Mouse (Mus musculus) hindbrain, embryonic 13.5 days (tissue): ENCODE measurements around the gene Dcun1d3. TPM values are rescaled to one million over a fixed set of nuclear protein-coding genes. Genes with fewer than 3 reads are reported as not detected.

ENCODE experiments used
- ATAC-seq: fragments of 200-750 bp; cut with Nextera tagmentation; 2 replicates; pipeline ENCODE4 v1.8.0; 2017; ENCODE audit warnings: moderate TSS enrichment; ENCODE audit not compliant: low FRiP score
- H3K27ac ChIP-seq: fragments of 300-500 bp; sonication (generic); 2 replicates; pipeline ENCODE4 v1.5.1; 2015; ENCODE audit warnings: inconsistent platforms, mild to moderate bottlenecking, moderate library complexity
- H3K27me3 ChIP-seq: fragments of 300-500 bp; sonication (generic); 2 replicates; pipeline ENCODE4 v1.6.1; 2015; ENCODE audit warnings: mild to moderate bottlenecking, inconsistent platforms
- H3K36me3 ChIP-seq: fragments of 300-500 bp; sonication (generic); 2 replicates; pipeline ENCODE4 v1.6.1; 2015; ENCODE audit warnings: mild to moderate bottlenecking, inconsistent platforms
- H3K4me1 ChIP-seq: fragments of 300-500 bp; sonication (generic); replicated peaks from 2 replicates; pipeline ENCODE4 v1.6.1; 2015; ENCODE audit warnings: inconsistent platforms
- H3K4me2 ChIP-seq: fragments of 300-500 bp; sonication (generic); 2 replicates; pipeline ENCODE4 v1.6.1; 2015; ENCODE audit warnings: inconsistent platforms, mild to moderate bottlenecking, moderate library complexity
- H3K4me3 ChIP-seq: fragments of 300-500 bp; sonication (generic); 2 replicates; pipeline ENCODE4 v1.5.1; 2015; ENCODE audit warnings: mild to moderate bottlenecking, inconsistent platforms
- H3K9ac ChIP-seq: fragments of 300-500 bp; sonication (generic); 2 replicates; pipeline ENCODE4 v1.6.1; 2015; ENCODE audit warnings: mild to moderate bottlenecking, inconsistent platforms
- H3K9me3 ChIP-seq: fragments of 300-500 bp; sonication (generic); 2 replicates; pipeline ENCODE4 v1.6.1; 2016; ENCODE audit warnings: inconsistent platforms
- WGBS: fragments of 180-500 bp; shearing (Covaris S2); methylation state at CpG from one replicate; pipeline ENCODE4 v1.1.7; 2015; 5-methylcytosine and 5-hydroxymethylcytosine counted together
- polyA plus RNA-seq: library from polyadenylated mRNA; unstranded; fragments of >200 nt; fragmentation: Nextera tagmentation; extraction: Ambion mirVana; gene quantifications from 2 replicates; pipeline ENCODE4 v1.2.1, GENCODE M21; 2015

Gene Dcun1d3
- polyA plus RNA-seq, 1 experiment from 2014 or later: 17.7 TPM

GRCm38 (mm10) chr7:119864500-119864899 lies 31.6 kb downstream of the Dcun1d3 start:
- no peaks in the 10 kb centered on the region for H3K9me3 ChIP-seq
- H3K4me3 ChIP-seq: no peak overlapping the region
- ATAC-seq: no peak
- H3K4me2 ChIP-seq: no peak overlapping the region
- H3K4me1 ChIP-seq: peaks cover 23% of the 10 kb centered on the region
- no peak overlapping the region for H3K9ac ChIP-seq
- no peaks in the 10 kb centered on the region for H3K27me3 ChIP-seq
- H3K27ac ChIP-seq: no peak overlapping the region
- H3K36me3 ChIP-seq: peaks cover 3% of the 10 kb centered on the region; the same call in 1 of the 2 replicates
- WGBS: 94% methylated on average over 5 of the region's 5 CpGs

DNA sequence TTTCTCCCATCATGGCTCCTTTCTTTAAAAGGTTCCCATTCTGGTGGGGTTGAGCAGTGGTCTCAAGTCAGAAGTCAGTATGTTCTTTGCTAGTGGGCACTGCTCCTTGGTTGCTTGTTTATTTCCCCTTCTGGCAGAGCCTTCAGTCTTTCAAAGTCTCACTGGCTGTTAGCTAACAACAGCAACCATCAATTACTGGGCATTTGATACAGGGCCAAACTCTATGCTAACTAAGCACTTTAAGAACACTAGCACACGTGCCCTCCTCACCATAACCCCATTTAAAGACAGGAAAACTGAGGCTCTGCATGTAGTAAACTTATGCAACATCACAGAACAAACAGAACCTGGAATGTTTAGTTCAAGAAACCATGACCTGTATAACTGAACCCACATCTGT lies 33.9 kb downstream of the Dcun1d3 start:
- Histone ChIP-seq H3K27me3 (no peaks in the 10 kb centered on the region), H3K9me3 (no peaks in the 10 kb centered on the region), H3K4me3 (no peak overlapping the region), H3K4me2 (no peak overlapping the region), H3K4me1 (peaks cover 23% of the 10 kb centered on the region), H3K27ac (peak overlapping the region; percentile 80), H3K9ac (0 out of 2 replicates have a peak overlapping the region, but pooled peaks have one; percentile 30), H3K36me3 (peaks cover 20% of the 10 kb centered on the region)
- 43% methylated on average over 1 of the region's 1 CpGs for WGBS
- ATAC-seq: peak; percentile 18; the same call in 1 of the 2 replicates

- peaks cover 23% of the 10 kb centered on the region for H3K36me3 ChIP-seq
- peaks cover 23% of the 10 kb centered on the region for H3K4me1 ChIP-seq
- no peak overlapping the region for H3K4me2 ChIP-seq
- H3K27me3 ChIP-seq: no peaks in the 10 kb centered on the region
- no peaks in the 10 kb centered on the region for H3K9me3 ChIP-seq
- ATAC-seq: peak; percentile 71
- 0 out of 2 replicates have a peak overlapping the region, but pooled peaks have one; percentile 30 for H3K9ac ChIP-seq
- WGBS: 20% methylated on average over 6 of the region's 6 CpGs
- peak overlapping the region; percentile 80 for H3K27ac ChIP-seq
- H3K4me3 ChIP-seq: no peak overlapping the region
Observed at GRCm38 (mm10) chr7:119861335-119862091, 34.6 kb downstream of the Dcun1d3 start.

DNA sequence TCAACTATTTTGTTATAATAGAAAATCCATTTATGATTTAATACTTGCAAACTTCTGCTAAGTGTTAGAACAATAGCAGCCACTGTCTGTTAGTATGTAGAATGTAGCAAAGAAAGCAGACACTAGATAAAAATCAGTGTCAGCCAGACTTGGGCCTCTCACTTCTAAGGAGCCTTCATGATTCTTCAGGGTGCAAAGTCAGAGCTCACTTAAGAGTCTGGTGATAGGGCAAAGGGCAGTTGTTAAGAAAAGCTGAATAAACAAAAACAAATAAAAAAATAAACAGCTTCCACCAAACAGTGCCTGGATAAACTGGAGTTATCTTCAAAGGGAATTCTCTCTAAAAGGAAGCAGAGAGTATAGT lies 35.1 kb downstream of the Dcun1d3 start:
- H3K9me3 ChIP-seq: no peaks in the 10 kb centered on the region
- no peaks in the 10 kb centered on the region for H3K27me3 ChIP-seq
- no peak overlapping the region for H3K4me3 ChIP-seq
- H3K4me1 ChIP-seq: peaks cover 23% of the 10 kb centered on the region
- H3K4me2 ChIP-seq: no peak overlapping the region
- no peak overlapping the region for H3K9ac ChIP-seq
- peak overlapping the region; percentile 80 for H3K27ac ChIP-seq
- ATAC-seq: no peak
- peaks cover 26% of the 10 kb centered on the region for H3K36me3 ChIP-seq

DNA sequence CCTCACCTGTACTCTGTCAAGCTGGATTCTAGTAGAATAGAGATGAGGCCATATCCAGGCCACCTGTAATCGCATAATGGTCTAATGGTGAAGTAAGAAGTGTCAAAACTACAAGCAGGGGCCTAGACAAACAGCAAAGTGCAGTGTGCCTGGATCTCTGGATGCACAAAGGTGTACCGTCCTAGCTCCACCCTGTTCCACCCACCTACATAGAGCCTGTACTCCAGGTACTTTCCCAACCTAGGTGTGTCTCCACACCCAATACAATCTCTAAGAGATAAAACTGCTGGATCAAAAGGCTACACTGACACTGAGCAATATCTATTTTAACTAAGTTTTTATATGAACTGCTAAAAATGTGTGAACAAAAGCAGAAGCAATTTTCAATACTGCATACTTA lies 35.5 kb downstream of the Dcun1d3 start:
- peaks cover 23% of the 10 kb centered on the region for H3K4me1 ChIP-seq
- H3K4me3 ChIP-seq: no peak overlapping the region
- H3K4me2 ChIP-seq: no peak overlapping the region
- ATAC-seq: no peak
- H3K27me3 ChIP-seq: no peaks in the 10 kb centered on the region
- H3K36me3 ChIP-seq: peaks cover 26% of the 10 kb centered on the region
- H3K27ac ChIP-seq: no peak overlapping the region
- no peak overlapping the region for H3K9ac ChIP-seq
- WGBS: 94% methylated on average over 2 of the region's 2 CpGs
- H3K9me3 ChIP-seq: no peaks in the 10 kb centered on the region

GRCm38 (mm10) chr7:119860116-119860515 lies 36.0 kb downstream of the Dcun1d3 start:
- Histone ChIP-seq H3K4me3 (no peak overlapping the region), H3K4me2 (no peak overlapping the region), H3K4me1 (peaks cover 23% of the 10 kb centered on the region), H3K9me3 (no peaks in the 10 kb centered on the region), H3K27me3 (no peaks in the 10 kb centered on the region), H3K9ac (no peak overlapping the region), H3K36me3 (peaks cover 26% of the 10 kb centered on the region), H3K27ac (no peak overlapping the region)
- 90% methylated on average over 3 of the region's 3 CpGs for WGBS
- no peak for ATAC-seq

GRCm38 (mm10) chr7:119859476-119859875 lies 36.6 kb downstream of the Dcun1d3 start:
- peaks cover 23% of the 10 kb centered on the region for H3K4me1 ChIP-seq
- H3K9me3 ChIP-seq: no peaks in the 10 kb centered on the region
- no peak overlapping the region for H3K4me2 ChIP-seq
- WGBS: 80% methylated on average over 6 of the region's 6 CpGs
- ATAC-seq: no peak
- H3K36me3 ChIP-seq: peaks cover 31% of the 10 kb centered on the region
- H3K4me3 ChIP-seq: no peak overlapping the region
- H3K27me3 ChIP-seq: no peaks in the 10 kb centered on the region
- no peak overlapping the region for H3K27ac ChIP-seq
- H3K9ac ChIP-seq: no peak overlapping the region

DNA sequence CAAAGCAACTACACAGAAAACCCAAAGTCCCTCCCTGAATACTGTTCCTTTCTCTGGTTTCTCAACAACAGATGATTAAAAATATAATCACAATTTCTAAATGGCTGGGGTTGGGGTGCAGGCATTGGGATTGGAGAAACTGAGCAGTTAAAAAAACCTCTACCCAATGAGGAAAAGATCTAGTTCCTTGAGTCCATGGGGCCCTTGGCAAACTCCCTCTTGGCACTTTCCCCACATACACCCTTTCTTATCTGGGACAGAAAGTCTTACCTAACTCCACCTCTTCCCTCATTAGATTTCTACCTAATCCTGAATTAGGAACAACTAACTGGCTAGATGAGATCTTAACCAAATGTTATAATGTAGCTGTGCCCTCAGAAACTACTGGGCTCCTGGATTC lies 41.1 kb downstream of the Dcun1d3 start:
- ATAC-seq: no peak
- no peaks in the 10 kb centered on the region for H3K9me3 ChIP-seq
- H3K36me3 ChIP-seq: peaks cover 41% of the 10 kb centered on the region
- H3K4me1 ChIP-seq: peaks cover under 1% of the 10 kb centered on the region; the same call in 1 of the 2 replicates
- no peak overlapping the region for H3K4me2 ChIP-seq
- H3K4me3 ChIP-seq: no peak overlapping the region
- no peak overlapping the region for H3K27ac ChIP-seq
- no peak overlapping the region for H3K9ac ChIP-seq
- no peaks in the 10 kb centered on the region for H3K27me3 ChIP-seq

DNA sequence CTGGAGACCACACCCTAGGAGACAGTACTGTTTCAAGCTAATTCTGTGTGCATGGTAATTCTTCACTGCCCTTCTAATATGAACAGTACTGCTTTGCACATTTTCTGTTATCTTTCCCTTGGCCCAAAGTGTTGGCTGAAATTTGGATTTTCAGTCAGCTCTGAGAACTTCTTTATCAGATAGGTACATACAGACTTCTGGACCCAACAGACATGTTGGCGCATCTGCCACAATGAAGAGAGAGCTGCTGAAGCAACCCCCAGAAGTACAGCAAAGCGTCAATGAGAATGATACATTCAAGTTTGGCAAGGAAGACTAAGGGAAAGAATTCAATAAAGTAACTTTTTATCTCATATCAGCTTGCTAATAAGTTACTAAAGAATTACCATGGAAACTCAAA lies 41.7 kb downstream of the Dcun1d3 start:
- Histone ChIP-seq H3K4me3 (no peak overlapping the region), H3K4me2 (no peak overlapping the region), H3K36me3 (peaks cover 37% of the 10 kb centered on the region), H3K9ac (no peak overlapping the region), H3K27ac (no peak overlapping the region), H3K27me3 (no peaks in the 10 kb centered on the region), H3K9me3 (no peaks in the 10 kb centered on the region), H3K4me1 (no peaks in the 10 kb centered on the region)
- no peak for ATAC-seq
- 96% methylated on average over 2 of the region's 2 CpGs for WGBS

GRCm38 (mm10) chr7:119853186-119853585 lies 42.9 kb downstream of the Dcun1d3 start:
- Histone ChIP-seq H3K9me3 (no peaks in the 10 kb centered on the region), H3K4me1 (no peaks in the 10 kb centered on the region), H3K36me3 (peaks cover 30% of the 10 kb centered on the region), H3K9ac (no peak overlapping the region), H3K4me3 (no peak overlapping the region), H3K27ac (no peak overlapping the region), H3K27me3 (no peaks in the 10 kb centered on the region), H3K4me2 (no peak overlapping the region)
- WGBS: 90% methylated on average over 1 of the region's 1 CpGs
- ATAC-seq: no peak

DNA sequence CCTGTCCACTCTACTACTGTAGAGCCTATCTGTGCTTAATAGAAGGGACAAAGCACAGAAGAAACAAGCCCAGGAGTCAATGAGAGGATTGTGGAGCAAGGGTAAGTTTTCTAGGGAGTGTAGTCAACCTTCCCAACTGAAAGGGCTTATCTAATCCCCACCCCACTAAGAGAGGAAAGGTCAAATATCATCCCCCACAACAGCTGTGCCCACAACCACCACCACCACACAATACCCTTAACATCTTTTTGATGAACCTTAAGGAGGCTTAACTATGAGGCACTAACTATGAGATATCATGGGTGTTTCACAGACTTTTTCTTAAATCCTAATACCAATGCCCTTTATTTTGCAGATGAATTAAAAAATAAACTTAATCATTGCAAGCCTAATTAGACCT lies 43.6 kb downstream of the Dcun1d3 start:
- Histone ChIP-seq H3K9me3 (no peaks in the 10 kb centered on the region), H3K4me3 (no peak overlapping the region), H3K27me3 (no peaks in the 10 kb centered on the region), H3K4me2 (no peak overlapping the region), H3K36me3 (peaks cover 23% of the 10 kb centered on the region), H3K4me1 (no peaks in the 10 kb centered on the region), H3K27ac (no peak overlapping the region), H3K9ac (no peak overlapping the region)
- ATAC-seq: no peak

- Histone ChIP-seq H3K36me3 (peaks cover 15% of the 10 kb centered on the region; the same call in 1 of the 2 replicates), H3K27me3 (no peaks in the 10 kb centered on the region), H3K27ac (no peak overlapping the region), H3K4me2 (no peak overlapping the region), H3K4me1 (no peaks in the 10 kb centered on the region), H3K4me3 (no peak overlapping the region), H3K9ac (no peak overlapping the region), H3K9me3 (no peaks in the 10 kb centered on the region)
- ATAC-seq: no peak
- WGBS: 79% methylated on average over 5 of the region's 5 CpGs
Observed at GRCm38 (mm10) chr7:119850737-119851136, 45.4 kb downstream of the Dcun1d3 start.

DNA sequence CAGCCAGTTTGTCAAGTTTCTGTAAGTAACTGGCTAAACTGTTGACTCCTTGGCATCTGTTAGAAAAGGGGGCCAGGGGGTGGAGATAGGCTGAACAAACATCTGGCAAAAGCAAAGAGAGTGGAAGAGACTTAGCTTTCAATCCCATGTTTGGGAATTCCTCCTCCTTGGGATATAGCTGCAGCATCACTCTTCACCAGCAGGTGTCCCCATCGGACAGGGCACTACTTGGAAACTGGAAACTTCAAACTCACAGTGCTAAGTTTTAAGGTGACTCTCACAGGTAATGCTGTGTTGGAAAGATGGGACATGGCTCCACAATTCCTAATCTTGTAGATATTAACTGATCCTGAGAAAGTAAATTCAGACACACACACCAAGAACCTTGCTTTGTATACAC lies 47.0 kb downstream of the Dcun1d3 start:
- H3K4me1 ChIP-seq: no peaks in the 10 kb centered on the region
- H3K27me3 ChIP-seq: no peaks in the 10 kb centered on the region
- no peaks in the 10 kb centered on the region for H3K9me3 ChIP-seq
- no peak overlapping the region for H3K27ac ChIP-seq
- H3K4me3 ChIP-seq: no peak overlapping the region
- no peak overlapping the region for H3K9ac ChIP-seq
- 3% methylated on average over 1 of the region's 1 CpGs for WGBS
- no peak overlapping the region for H3K4me2 ChIP-seq
- ATAC-seq: peak; percentile 32; the same call in 1 of the 2 replicates
- H3K36me3 ChIP-seq: peaks cover 7% of the 10 kb centered on the region; the same call in 1 of the 2 replicates
